Mouse (Mus musculus) CH12.LX (cell line): ENCODE data around the gene Stxbp3. TPM values are rescaled to one million over a fixed set of nuclear protein-coding genes. Genes with fewer than 3 reads are reported as not detected.
"Not testable (repeated sequence)": the region's sequence is repeated elsewhere in the genome, so short reads cannot be mapped to it uniquely, and the experiment has no call there.

Source experiments
- DNase-seq: peaks from one replicate; pipeline ENCODE4 v3.0.0-alpha.2; 2013; ENCODE audit errors: extremely low read depth
- H3K27ac ChIP-seq: 2 replicates; pipeline ENCODE4 v1.5.1; 2012; ENCODE audit warnings: low read depth, mild to moderate bottlenecking, control low read depth, moderate library complexity; ENCODE audit not compliant: insufficient read depth
- H3K27me3 ChIP-seq: replicated peaks from 2 replicates; pipeline ENCODE3; 2012; ENCODE audit warnings: inconsistent platforms
- H3K36me3 ChIP-seq, 2 experiments: replicated peaks in 1 of 2; 2 replicates each; pipeline versions ENCODE3 to v1.6.1; 2012; ENCODE audit warnings: inconsistent platforms in 1 of 2, low read length in 1 of 2, mild to moderate bottlenecking in 1 of 2, mixed read lengths in 1 of 2, moderate library complexity in 1 of 2; ENCODE audit not compliant: control insufficient read depth in 1 of 2, insufficient read depth in 1 of 2
- H3K4me1 ChIP-seq, 2 experiments: 2 replicates each; pipeline ENCODE4 v1.6.1; 2012; ENCODE audit warnings: inconsistent platforms in 1 of 2, moderate library complexity in 1 of 2; ENCODE audit not compliant: insufficient read depth in 2 of 2, control insufficient read depth in 1 of 2
- H3K4me2 ChIP-seq: 2 replicates; pipeline ENCODE4 v1.6.1; 2012; ENCODE audit warnings: low read depth, mild to moderate bottlenecking, control low read depth; ENCODE audit not compliant: poor library complexity, insufficient read depth, severe bottlenecking
- H3K4me3 ChIP-seq, 3 experiments: fragments of 150-350 bp in 1 of 3; sonication (generic) in 1 of 3; replicated peaks in 1 of 3; 2 replicates each; pipeline versions ENCODE3 to v1.5.1; 2011 to 2012; ENCODE audit warnings: low read depth in 2 of 3, low read length in 2 of 3, mild to moderate bottlenecking in 2 of 3, moderate library complexity in 2 of 3, control low read depth in 1 of 3, improper control_type of control experiment in 1 of 3, inconsistent platforms in 1 of 3, mixed read lengths in 1 of 3; ENCODE audit not compliant: poor library complexity in 1 of 3
- H3K79me2 ChIP-seq: replicated peaks from 2 replicates; pipeline ENCODE4 v1.6.1; 2012; ENCODE audit warnings: mild to moderate bottlenecking, moderate library complexity; ENCODE audit not compliant: control insufficient read depth, poor library complexity, insufficient read depth, severe bottlenecking; ENCODE audit errors: extremely low read depth
- H3K9ac ChIP-seq: 2 replicates; pipeline ENCODE4 v1.6.1; 2012; ENCODE audit warnings: low read depth, mild to moderate bottlenecking, control low read depth, moderate library complexity; ENCODE audit not compliant: insufficient read depth
- H3K9me3 ChIP-seq: replicated peaks from 2 replicates; pipeline ENCODE3; 2012; ENCODE audit warnings: low read length, inconsistent platforms, mixed read lengths
- BHLHE40 ChIP-seq: IDR thresholded peaks from 2 replicates; pipeline ENCODE4 v1.6.1; 2011; ENCODE audit warnings: mild to moderate bottlenecking, low read depth, low read length, improper control_type of control experiment
- HCFC1 ChIP-seq: IDR thresholded peaks from 2 replicates; pipeline ENCODE4 v1.6.1; 2012; ENCODE audit warnings: low read depth, mild to moderate bottlenecking, inconsistent platforms, low read length, improper control_type of control experiment
- JUND ChIP-seq: conservative IDR thresholded peaks from 2 replicates; pipeline ENCODE4 v1.6.1; 2011; ENCODE audit warnings: low read depth, low read length, improper control_type of control experiment
- MAX ChIP-seq: IDR thresholded peaks from 2 replicates; pipeline ENCODE4 v1.6.1; 2011; ENCODE audit warnings: low read length, improper control_type of control experiment
- MAZ ChIP-seq: IDR thresholded peaks from 2 replicates; pipeline ENCODE4 v1.6.1; 2012; ENCODE audit warnings: low read depth, mild to moderate bottlenecking, inconsistent platforms, low read length, improper control_type of control experiment, moderate library complexity
- NELFE ChIP-seq: IDR thresholded peaks from 2 replicates; pipeline ENCODE4 v1.6.1; 2011; ENCODE audit warnings: low read depth, low read length, improper control_type of control experiment
- SIN3A ChIP-seq: IDR thresholded peaks from 2 replicates; pipeline ENCODE4 v1.6.1; 2012; ENCODE audit warnings: low read length, improper control_type of control experiment, inconsistent platforms
- SMC3 ChIP-seq: IDR thresholded peaks from 2 replicates; pipeline ENCODE4 v1.6.1; 2011; ENCODE audit warnings: low read depth, low read length, improper control_type of control experiment
- TCF12 ChIP-seq: IDR thresholded peaks from 2 replicates; pipeline ENCODE4 v1.6.1; 2014; ENCODE audit warnings: low read depth, mild to moderate bottlenecking, inconsistent platforms, low read length, improper control_type of control experiment
- UBTF ChIP-seq: IDR thresholded peaks from 2 replicates; pipeline ENCODE4 v1.6.1; 2012; ENCODE audit warnings: low read depth, mild to moderate bottlenecking, inconsistent platforms, low read length, improper control_type of control experiment, moderate library complexity
- USF1 ChIP-seq: IDR thresholded peaks from 2 replicates; pipeline ENCODE4 v1.6.1; 2014; ENCODE audit warnings: low read depth, mild to moderate bottlenecking, inconsistent platforms, low read length, improper control_type of control experiment
- USF2 ChIP-seq: conservative IDR thresholded peaks from 2 replicates; pipeline ENCODE4 v1.6.1; 2011; ENCODE audit warnings: low read depth, low read length, improper control_type of control experiment
- ZKSCAN1 ChIP-seq: IDR thresholded peaks from 2 replicates; pipeline ENCODE4 v1.6.1; 2012; ENCODE audit warnings: low read depth, inconsistent platforms, low read length, improper control_type of control experiment, borderline replicate concordance
- ZMIZ1 ChIP-seq: IDR thresholded peaks from 2 replicates; pipeline ENCODE4 v1.6.1; 2012; ENCODE audit warnings: low read depth, mild to moderate bottlenecking, inconsistent platforms, low read length, improper control_type of control experiment
- ZNF384 ChIP-seq: IDR thresholded peaks from 2 replicates; pipeline ENCODE4 v1.6.1; 2012; ENCODE audit warnings: low read depth, low read length, improper control_type of control experiment, inconsistent platforms
- dilution Hi-C: fragments of 300-500 bp; cut with MboI; formaldehyde crosslinking; loops from 2 replicates; pipeline ENCODE4 v1.14.3; 2020; ENCODE audit warnings: low sequenced_read_pairs; ENCODE audit not compliant: extremely low pct_unique_long_range_greater_than_20kb, extremely low pct_ligation_motif_present
- in situ Hi-C: fragments of 300-500 bp; cut with MboI; formaldehyde crosslinking; loops from 3 replicates; pipeline ENCODE4 v1.14.3; 2019; ENCODE audit warnings: low sequenced_read_pairs, low pct_ligation_motif_present, low pct_unique_long_range_greater_than_20kb, mixed read lengths
- polyA plus RNA-seq: library from polyadenylated mRNA; unstranded; fragments of >175 nt; gene quantifications from 2 replicates; pipeline ENCODE4 v1.2.1, GENCODE M21; 2012; ENCODE audit warnings: low read depth; ENCODE audit not compliant: insufficient read length
- total RNA-seq, 2 experiments: library from RNA; depleted of rRNA; stranded (reverse); fragments of 300-350 nt in 1 of 2; fragments of >200 nt in 1 of 2; gene quantifications; 2 replicates each; pipeline ENCODE4 v1.2.3; 2012 to 2014

Gene Stxbp3
- total and polyA plus RNA-seq, 3 experiments = 12.1 to 21.5 (median 14.4) TPM

GRCm38 (mm10) chr3:108865676-108866075 is 25.4 kb upstream of the Stxbp3 start:
- dilution Hi-C loops (no loop called here), in situ Hi-C loops (no loop called here)
- H3K27ac ChIP-seq = no peak overlapping the region
- H3K79me2 ChIP-seq = no peaks in the 10 kb centered on the region
- no peak overlapping the region for H3K9ac ChIP-seq
- no peaks in the 10 kb centered on the region for H3K27me3 ChIP-seq
- DNase-seq = no peak
- peaks cover 6% of the 10 kb centered on the region for H3K9me3 ChIP-seq
- no peak overlapping the region for H3K4me3 ChIP-seq
- H3K36me3 ChIP-seq = peaks cover 0 to 4% of the 10 kb centered on the region in 2 experiments
- TF ChIP-seq JUND = no peak
- no peak for TF ChIP-seq SIN3A
- no peak for TF ChIP-seq HCFC1
- TF ChIP-seq TCF12 = no peak
- peaks cover 0 to 11% of the 10 kb centered on the region in 2 experiments; a peak in 2 of 4 replicates for H3K4me1 ChIP-seq
- no peak overlapping the region for H3K4me2 ChIP-seq

- Histone ChIP-seq H3K27me3 (no peaks in the 10 kb centered on the region), H3K36me3 (peaks cover 0 to 2% of the 10 kb centered on the region in 2 experiments), H3K4me1 (peaks cover 0 to 11% of the 10 kb centered on the region in 2 experiments; a peak in 2 of 4 replicates), H3K27ac (no peak overlapping the region), H3K9me3 (peaks cover 6% of the 10 kb centered on the region), H3K4me3 (no peak overlapping the region), H3K4me2 (no peak overlapping the region), H3K79me2 (no peaks in the 10 kb centered on the region), H3K9ac (no peak overlapping the region)
- in situ Hi-C loops = no loop called here
- no peak for DNase-seq
- TF ChIP-seq BHLHE40 = no peak
- dilution Hi-C loops = no loop called here
Observed at GRCm38 (mm10) chr3:108865129-108865528, 24.8 kb upstream of the Stxbp3 start.

- no peak overlapping the region for H3K9ac ChIP-seq
- dilution Hi-C loops = no loop called here
- TF ChIP-seq ZNF384 = no peak
- TF ChIP-seq SMC3 = no peak
- no peak for TF ChIP-seq NELFE
- no peak for TF ChIP-seq MAX
- TF ChIP-seq ZMIZ1 = no peak
- no peak for TF ChIP-seq BHLHE40
- no peak for TF ChIP-seq ZKSCAN1
- no peak for TF ChIP-seq USF1
- no peak for TF ChIP-seq MAZ
- no peak for TF ChIP-seq USF2
- TF ChIP-seq UBTF = no peak
- TF ChIP-seq, all 38 proteins: peak for 0
- Histone ChIP-seq H3K4me3 (no peak overlapping the region), H3K36me3 (no peaks in the 10 kb centered on the region), H3K4me2 (no peak overlapping the region), H3K9me3 (peaks cover 4% of the 10 kb centered on the region), H3K79me2 (no peaks in the 10 kb centered on the region), H3K4me1 (peaks cover 0 to 17% of the 10 kb centered on the region in 2 experiments; a peak in 2 of 4 replicates), H3K27ac (no peak overlapping the region), H3K27me3 (no peaks in the 10 kb centered on the region)
- no peak for DNase-seq
- in situ Hi-C loops = no loop called here
Observed at GRCm38 (mm10) chr3:108863091-108863490, 22.8 kb upstream of the Stxbp3 start.

GRCm38 (mm10) chr3:108862282-108862681 is 22.0 kb upstream of the Stxbp3 start:
- H3K79me2 ChIP-seq, in situ Hi-C loops, H3K4me3 ChIP-seq, H3K27ac ChIP-seq, H3K9me3 ChIP-seq, H3K27me3 ChIP-seq, H3K9ac ChIP-seq, DNase-seq, H3K4me2 ChIP-seq, H3K36me3 ChIP-seq, dilution Hi-C loops: not testable (repeated sequence)
- peaks cover 2 to 22% of the 10 kb centered on the region in 2 experiments; a peak in 3 of 4 replicates for H3K4me1 ChIP-seq
